Comparison of ENCODE assay signal across 11 mouse cellular contexts in genomic region chr10:89975431-89975841, GRCm38 (mm10).
DNase-seq lines count a peak whose midpoint lies in the region; ATAC-seq and TF ChIP-seq lines count a peak whose summit lies in the region.
"Had no signal": no experiment of that assay in that cellular context is flagged by ENCODE, and none has a peak within 500 bp of the region (broad histone marks: within the 10 kb centered on the region; RNA-seq: fewer than 3 reads in every experiment).

No protein-coding gene starts in this region.

- peak; percentile 47; the same call in 1 of the 2 replicates for ATAC-seq in forebrain, postnatal 0 days
- no peak for ATAC-seq in forebrain, embryonic 16.5 days
- peak; percentile 66 for ATAC-seq in neural tube, embryonic 12.5 days (ENCODE audit: low FRiP score, low read depth)
- no peak for ATAC-seq in liver, embryonic 12.5 days
- no peak for ATAC-seq in intestine, embryonic 16.5 days

- TF ChIP-seq POLR2A in embryonic fibroblast, embryonic 13.5 days (IDR thresholded peaks at IDR 0.05; ENCODE audit: low read depth, low read length) = no peak

- DNase-seq in forebrain, postnatal 0 days = no peak
- no peak for DNase-seq in neural tube, embryonic 10.5 days (ENCODE audit: extremely low spot score, low spot score)
- DNase-seq in lung, postnatal 25 days (ENCODE audit: low spot score) = no peak
- DNase-seq: gastrocnemius, postnatal 36 days; kidney, postnatal 25 days; liver, embryonic 13.5 days had no signal

- no peaks in the 10 kb centered on the region for H3K36me3 ChIP-seq in forebrain, postnatal 0 days (ENCODE audit: insufficient read depth)
- H3K36me3 ChIP-seq in forebrain, embryonic 16.5 days (ENCODE audit: control insufficient read depth, insufficient read depth) = no peaks in the 10 kb centered on the region
- H3K36me3 ChIP-seq in neural tube, embryonic 12.5 days = no peaks in the 10 kb centered on the region
- no peaks in the 10 kb centered on the region for H3K36me3 ChIP-seq in liver, embryonic 12.5 days
- no peaks in the 10 kb centered on the region for H3K36me3 ChIP-seq in intestine, embryonic 16.5 days (ENCODE audit: control insufficient read depth, insufficient read depth, low read length)
- H3K36me3 ChIP-seq: liver, embryonic 13.5 days had no signal

- no peaks in the 10 kb centered on the region for H3K27me3 ChIP-seq in forebrain, postnatal 0 days (ENCODE audit: insufficient read depth, low read length)
- no peaks in the 10 kb centered on the region for H3K27me3 ChIP-seq in forebrain, embryonic 16.5 days (replicated peaks; ENCODE audit: control insufficient read depth, insufficient read depth, low read length)
- H3K27me3 ChIP-seq in neural tube, embryonic 12.5 days (replicated peaks) = no peaks in the 10 kb centered on the region
- no peaks in the 10 kb centered on the region for H3K27me3 ChIP-seq in liver, embryonic 12.5 days (replicated peaks)
- H3K27me3 ChIP-seq in intestine, embryonic 16.5 days (replicated peaks; ENCODE audit: control insufficient read depth, insufficient read depth, low read length) = no peaks in the 10 kb centered on the region
- H3K27me3 ChIP-seq: liver, embryonic 13.5 days had no signal

- H3K9me3 ChIP-seq in forebrain, postnatal 0 days (ENCODE audit: low read length) = no peaks in the 10 kb centered on the region
- H3K9me3 ChIP-seq in forebrain, embryonic 16.5 days (ENCODE audit: control insufficient read depth, low read length) = no peaks in the 10 kb centered on the region
- H3K9me3 ChIP-seq in neural tube, embryonic 12.5 days = no peaks in the 10 kb centered on the region
- no peaks in the 10 kb centered on the region for H3K9me3 ChIP-seq in liver, embryonic 12.5 days (replicated peaks)
- no peaks in the 10 kb centered on the region for H3K9me3 ChIP-seq in intestine, embryonic 16.5 days (ENCODE audit: control insufficient read depth, low read length)
- H3K9me3 ChIP-seq: liver, embryonic 13.5 days had no signal

- WGBS in forebrain, postnatal 0 days = 75% methylated on average over 3 of the region's 3 CpGs
- 80% methylated on average over 3 of the region's 3 CpGs for WGBS in forebrain, embryonic 16.5 days
- WGBS in neural tube, embryonic 12.5 days = 74% methylated on average over 3 of the region's 3 CpGs
- 64% methylated on average over 3 of the region's 3 CpGs for WGBS in liver, embryonic 12.5 days (ENCODE audit: insufficient replicate concordance)
- WGBS in intestine, embryonic 16.5 days = 61% methylated on average over 3 of the region's 3 CpGs

- peak; percentile 69 for TF ChIP-seq CTCF in forebrain, postnatal 0 days (IDR thresholded peaks at IDR 0.05; ENCODE audit: low read depth)
- TF ChIP-seq CTCF in embryonic fibroblast, embryonic 13.5 days (IDR thresholded peaks at IDR 0.05; ENCODE audit: borderline replicate concordance, insufficient read depth, low read length) = peak; percentile 5; the same call in 1 of the 2 replicates

- H3K9ac ChIP-seq in forebrain, postnatal 0 days = no peak overlapping the region
- H3K9ac ChIP-seq in forebrain, embryonic 16.5 days (replicated peaks; ENCODE audit: low read depth, low read length) = no peak overlapping the region
- no peak overlapping the region for H3K9ac ChIP-seq in neural tube, embryonic 12.5 days
- H3K9ac ChIP-seq in liver, embryonic 12.5 days = no peak overlapping the region
- no peak overlapping the region for H3K9ac ChIP-seq in intestine, embryonic 16.5 days (ENCODE audit: low read depth, low read length)
- H3K9ac ChIP-seq: liver, embryonic 13.5 days had no signal

- H3K4me3 ChIP-seq in forebrain, postnatal 0 days (ENCODE audit: low read depth, low read length) = no peak overlapping the region
- no peak overlapping the region for H3K4me3 ChIP-seq in forebrain, embryonic 16.5 days (replicated peaks; ENCODE audit: low read length)
- H3K4me3 ChIP-seq in neural tube, embryonic 12.5 days = no peak overlapping the region
- H3K4me3 ChIP-seq in embryonic fibroblast, embryonic 13.5 days (ENCODE audit: insufficient read depth, low read length) = no peak overlapping the region
- H3K4me3 ChIP-seq in liver, embryonic 12.5 days = no peak overlapping the region
- H3K4me3 ChIP-seq in intestine, embryonic 16.5 days (ENCODE audit: low read length) = no peak overlapping the region
- H3K4me3 ChIP-seq: liver, embryonic 13.5 days had no signal

- 0 out of 2 replicates have a peak, but pooled peaks cover 3% of the 10 kb centered on the region for H3K4me1 ChIP-seq in forebrain, postnatal 0 days (ENCODE audit: insufficient read depth)
- H3K4me1 ChIP-seq in forebrain, embryonic 16.5 days (replicated peaks; ENCODE audit: control insufficient read depth, insufficient read depth, low read length) = peaks cover 16% of the 10 kb centered on the region
- H3K4me1 ChIP-seq in neural tube, embryonic 12.5 days = no peaks in the 10 kb centered on the region
- H3K4me1 ChIP-seq in embryonic fibroblast, embryonic 13.5 days (ENCODE audit: control insufficient read depth, insufficient read depth, low read length) = no peaks in the 10 kb centered on the region
- H3K4me1 ChIP-seq in liver, embryonic 12.5 days = no peaks in the 10 kb centered on the region
- no peaks in the 10 kb centered on the region for H3K4me1 ChIP-seq in intestine, embryonic 16.5 days (ENCODE audit: control insufficient read depth, insufficient read depth, low read length)
- H3K4me1 ChIP-seq: liver, embryonic 13.5 days had no signal

- no peak overlapping the region for H3K27ac ChIP-seq in forebrain, postnatal 0 days (ENCODE audit: low read depth, low read length)
- H3K27ac ChIP-seq in forebrain, embryonic 16.5 days (ENCODE audit: low read length) = no peak overlapping the region
- no peak overlapping the region for H3K27ac ChIP-seq in neural tube, embryonic 12.5 days
- no peak overlapping the region for H3K27ac ChIP-seq in embryonic fibroblast, embryonic 13.5 days (ENCODE audit: insufficient read depth, low read length)
- H3K27ac ChIP-seq in liver, embryonic 12.5 days = no peak overlapping the region
- no peak overlapping the region for H3K27ac ChIP-seq in intestine, embryonic 16.5 days (ENCODE audit: low read length)
- H3K27ac ChIP-seq: liver, embryonic 13.5 days had no signal

- H3K4me2 ChIP-seq in forebrain, postnatal 0 days (ENCODE audit: low read depth) = no peak overlapping the region
- no peak overlapping the region for H3K4me2 ChIP-seq in forebrain, embryonic 16.5 days (ENCODE audit: low read length)
- H3K4me2 ChIP-seq in neural tube, embryonic 12.5 days (replicated peaks) = no peak overlapping the region
- no peak overlapping the region for H3K4me2 ChIP-seq in liver, embryonic 12.5 days
- H3K4me2 ChIP-seq in intestine, embryonic 16.5 days (ENCODE audit: low read depth, low read length) = no peak overlapping the region
- H3K4me2 ChIP-seq: liver, embryonic 13.5 days had no signal

Comparison
In these comparisons a context has a peak if more than half of its experiments do, and no peak if none do; other contexts are left out.
1. ATAC-seq: peak in forebrain, postnatal 0 days (single experiment) and neural tube, embryonic 12.5 days (single experiment); none in forebrain, embryonic 16.5 days (single experiment), liver, embryonic 12.5 days (single experiment) and intestine, embryonic 16.5 days (single experiment).